Mouse (Mus musculus): ENCODE measurements around the gene Dnajc30. TPM values are rescaled to one million over a fixed set of nuclear protein-coding genes. Genes with fewer than 3 reads are reported as not detected.

Dnajc30 gene
- total and polyA plus RNA-seq, 2 experiments from 2014 or later = 14.6 to 52.3 TPM

DNA sequence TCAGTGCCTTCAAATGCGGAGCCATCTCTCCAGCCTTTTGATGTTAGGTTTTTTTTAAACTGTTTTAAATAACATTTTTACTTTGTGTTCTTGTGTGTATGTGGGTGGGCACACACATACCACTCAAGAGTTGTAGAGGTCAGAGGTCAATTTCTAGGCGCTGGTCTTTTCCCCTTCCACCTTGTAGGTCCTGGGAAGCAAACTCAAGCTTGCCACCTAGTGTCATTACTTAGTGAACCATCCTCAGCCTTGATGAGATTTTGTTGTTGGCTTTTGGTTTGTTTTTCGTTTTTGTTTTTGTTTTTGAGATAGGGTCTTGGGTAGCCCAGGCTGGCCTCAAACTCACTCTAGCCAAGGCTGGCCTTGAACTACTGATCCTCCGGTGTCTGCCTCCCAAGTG lies 11.7 kb downstream of the Dnajc30 start:
- DNase-seq (no peak), ATAC-seq (no peak)
- Histone ChIP-seq H3K9ac (no peak overlapping the region), H3K4me1 (ENCODE audit: insufficient read depth) (peaks cover 5% of the 10 kb centered on the region; the same call in 1 of the 2 replicates), H3K9me3 (ENCODE audit: low read length) (no peaks in the 10 kb centered on the region), H3K27me3 (ENCODE audit: insufficient read depth, low read length) (no peaks in the 10 kb centered on the region), H3K27ac (ENCODE audit: low read depth, low read length) (no peak overlapping the region), H3K4me3 (ENCODE audit: low read depth, low read length) (no peak overlapping the region), H3K36me3 (ENCODE audit: insufficient read depth) (peaks cover 39% of the 10 kb centered on the region), H3K4me2 (ENCODE audit: low read depth) (no peak overlapping the region)
- TF ChIP-seq CTCF (IDR thresholded peaks at IDR 0.05; ENCODE audit: low read depth) = peak; percentile 44
- 69% methylated on average over 4 of the region's 4 CpGs for WGBS

- DNase-seq = no peak
- Histone ChIP-seq H3K4me3 (ENCODE audit: low read depth, low read length) (peak overlapping the region; percentile 97), H3K27ac (ENCODE audit: low read depth, low read length) (no peak overlapping the region), H3K4me1 (ENCODE audit: insufficient read depth) (peaks cover 5% of the 10 kb centered on the region; the same call in 1 of the 2 replicates), H3K27me3 (ENCODE audit: insufficient read depth, low read length) (no peaks in the 10 kb centered on the region), H3K36me3 (ENCODE audit: insufficient read depth) (peaks cover 35% of the 10 kb centered on the region), H3K9ac (no peak overlapping the region), H3K4me2 (ENCODE audit: low read depth) (peak overlapping the region; percentile 66), H3K9me3 (ENCODE audit: low read length) (no peaks in the 10 kb centered on the region)
- no peak for ATAC-seq
- 88% methylated on average over 14 of the region's 14 CpGs for WGBS
- no peak for TF ChIP-seq CTCF (IDR thresholded peaks at IDR 0.05; ENCODE audit: low read depth)
These were observed 12.4 kb downstream of the Dnajc30 start for GRCm38 (mm10) chr5:135076368-135076767.

DNA sequence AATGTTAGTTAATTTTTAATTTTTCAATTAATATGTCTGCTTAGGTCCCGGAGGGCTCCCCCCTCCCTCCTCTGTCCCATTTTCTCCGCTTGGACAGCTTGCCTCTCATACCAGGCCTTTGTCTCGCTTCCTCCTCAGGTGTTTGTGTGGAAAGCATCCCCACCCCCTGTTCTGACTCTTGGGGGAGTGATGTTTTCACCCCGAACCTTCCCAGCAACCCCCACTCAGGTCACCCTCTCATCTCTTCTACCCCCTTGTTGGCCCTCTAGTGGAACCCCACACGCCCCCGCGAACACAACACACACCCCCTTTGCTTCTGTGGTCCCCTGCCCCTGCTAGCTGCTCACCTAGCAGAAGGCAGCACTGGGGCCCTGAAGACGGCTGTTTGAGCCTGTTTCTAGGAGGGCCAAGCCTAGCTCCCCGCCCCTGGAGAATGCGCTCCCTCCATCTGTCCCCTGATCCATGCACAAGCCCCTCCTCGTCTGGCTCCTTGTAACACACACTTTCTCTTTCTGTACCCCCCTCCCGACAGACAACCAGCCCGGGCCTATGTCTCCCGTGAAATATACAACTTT lies 13.0 kb downstream of the Dnajc30 start:
- Histone ChIP-seq H3K4me3 (ENCODE audit: low read depth, low read length) (peak overlapping the region; percentile 97), H3K27me3 (ENCODE audit: insufficient read depth, low read length) (no peaks in the 10 kb centered on the region), H3K4me1 (ENCODE audit: insufficient read depth) (peaks cover 5% of the 10 kb centered on the region; the same call in 1 of the 2 replicates), H3K4me2 (ENCODE audit: low read depth) (peak overlapping the region; percentile 66), H3K9ac (peak overlapping the region; percentile 98), H3K9me3 (ENCODE audit: low read length) (no peaks in the 10 kb centered on the region), H3K36me3 (ENCODE audit: insufficient read depth) (peaks cover 31% of the 10 kb centered on the region), H3K27ac (ENCODE audit: low read depth, low read length) (peak overlapping the region; percentile 93)
- DNase-seq (peak; percentile 75), ATAC-seq (peak; percentile 72)
- TF ChIP-seq CTCF (IDR thresholded peaks at IDR 0.05; ENCODE audit: low read depth) = no peak
- WGBS = 9% methylated on average over 14 of the region's 14 CpGs

- H3K27me3 ChIP-seq (ENCODE audit: insufficient read depth, low read length) = no peaks in the 10 kb centered on the region
- H3K27ac ChIP-seq (ENCODE audit: low read depth, low read length) = peak within 1 kb of the TSS; percentile 93
- ATAC-seq (peak; percentile 89), DNase-seq (peak; percentile 95)
- WGBS = 1% methylated on average over 64 of the region's 83 CpGs
- H3K9me3 ChIP-seq (ENCODE audit: low read length) = no peaks in the 10 kb centered on the region
- H3K4me1 ChIP-seq (ENCODE audit: insufficient read depth) = peaks cover 5% of the 10 kb centered on the region; the same call in 1 of the 2 replicates
- H3K4me3 ChIP-seq (ENCODE audit: low read depth, low read length) = peak within 1 kb of the TSS; percentile 97
- peaks cover 23% of the 10 kb centered on the region for H3K36me3 ChIP-seq (ENCODE audit: insufficient read depth)
- peak within 1 kb of the TSS; percentile 66 for H3K4me2 ChIP-seq (ENCODE audit: low read depth)
- peak; percentile 85 for TF ChIP-seq CTCF (IDR thresholded peaks at IDR 0.05; ENCODE audit: low read depth)
- H3K9ac ChIP-seq = peak within 1 kb of the TSS; percentile 98
These were observed 13.8 kb downstream of the Dnajc30 start, which contains the start of gene Vps37d for GRCm38 (mm10) chr5:135077564-135078481. Gene Vps37d, minus strand, starts transcription at chr5:135078266.

DNA sequence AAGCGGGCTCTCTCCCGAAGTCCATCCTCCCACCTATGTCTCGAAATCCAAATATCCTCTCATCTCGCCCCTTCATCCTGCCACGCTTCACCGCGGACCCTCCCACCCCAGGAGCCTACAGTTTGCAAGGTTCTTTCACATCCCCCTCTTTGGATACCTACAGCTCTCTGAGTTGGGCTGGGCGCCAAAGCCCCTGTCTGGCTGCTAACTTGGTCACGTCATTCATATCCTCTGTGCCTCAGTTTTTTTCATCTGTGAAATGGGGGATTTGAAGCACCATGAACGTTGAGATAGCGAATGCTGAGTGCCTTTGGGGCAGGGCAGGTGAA lies 14.4 kb downstream of the Dnajc30 start:
- WGBS = 1% methylated on average over 11 of the region's 11 CpGs
- DNase-seq (no peak), ATAC-seq (no peak; the same call in none of the 2 replicates)
- Histone ChIP-seq H3K9me3 (ENCODE audit: low read length) (no peaks in the 10 kb centered on the region), H3K36me3 (ENCODE audit: insufficient read depth) (peaks cover 18% of the 10 kb centered on the region), H3K4me2 (ENCODE audit: low read depth) (peak overlapping the region; percentile 66), H3K4me1 (ENCODE audit: insufficient read depth) (peaks cover 5% of the 10 kb centered on the region; the same call in 1 of the 2 replicates), H3K27ac (ENCODE audit: low read depth, low read length) (peak overlapping the region; percentile 93; the same call in 1 of the 2 replicates), H3K4me3 (ENCODE audit: low read depth, low read length) (peak overlapping the region; percentile 97), H3K9ac (peak overlapping the region; percentile 98), H3K27me3 (ENCODE audit: insufficient read depth, low read length) (no peaks in the 10 kb centered on the region)
- TF ChIP-seq CTCF (IDR thresholded peaks at IDR 0.05; ENCODE audit: low read depth) = no peak

DNA sequence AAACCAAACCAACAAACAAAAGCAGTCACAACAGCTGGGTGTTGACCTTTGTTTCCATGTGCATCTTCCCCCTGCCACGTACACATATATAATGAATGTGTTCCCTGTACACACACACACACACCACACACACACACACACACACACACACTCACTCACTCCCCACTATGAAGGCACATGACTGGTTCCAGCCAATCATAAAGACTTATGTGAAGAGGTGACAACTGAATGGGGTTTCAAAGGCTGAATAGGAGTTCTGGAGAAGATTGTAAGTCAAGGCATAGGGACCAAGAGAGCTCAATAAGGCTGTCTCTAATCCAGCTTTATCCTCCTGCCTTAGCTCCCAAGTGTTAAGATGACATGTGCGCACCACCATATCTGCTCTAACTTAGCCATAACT lies 15.6 kb downstream of the Dnajc30 start:
- Histone ChIP-seq H3K4me1 (ENCODE audit: insufficient read depth) (peaks cover 5% of the 10 kb centered on the region; the same call in 1 of the 2 replicates), H3K36me3 (ENCODE audit: insufficient read depth) (peaks cover 9% of the 10 kb centered on the region), H3K4me3 (ENCODE audit: low read depth, low read length) (no peak overlapping the region), H3K27ac (ENCODE audit: low read depth, low read length) (no peak overlapping the region), H3K27me3 (ENCODE audit: insufficient read depth, low read length) (no peaks in the 10 kb centered on the region), H3K4me2 (ENCODE audit: low read depth) (no peak overlapping the region), H3K9me3 (ENCODE audit: low read length) (no peaks in the 10 kb centered on the region), H3K9ac (no peak overlapping the region)
- TF ChIP-seq CTCF (IDR thresholded peaks at IDR 0.05; ENCODE audit: low read depth) = no peak
- WGBS = 98% methylated on average over 2 of the region's 2 CpGs
- DNase-seq = no peak
- ATAC-seq = no peak

DNA sequence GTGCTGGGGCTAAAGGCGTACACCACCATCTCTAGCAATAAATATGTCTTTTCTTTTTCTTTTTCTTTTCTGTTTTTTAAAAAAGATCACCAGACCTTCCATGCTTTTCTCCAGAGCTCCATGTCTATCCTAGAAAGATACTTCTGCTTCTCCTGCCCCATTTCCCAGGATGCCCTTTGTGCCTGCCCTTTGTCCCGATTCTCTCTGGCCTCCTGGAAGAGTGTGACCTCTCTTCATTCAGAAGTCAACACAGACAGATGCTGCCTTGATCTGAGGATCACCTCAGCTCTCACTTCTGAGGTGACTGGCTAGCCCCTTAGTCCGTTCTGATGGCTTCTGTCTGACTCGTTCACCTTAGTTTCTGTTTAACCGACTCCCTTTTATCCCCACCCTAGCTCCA lies 16.5 kb downstream of the Dnajc30 start:
- H3K27me3 ChIP-seq (ENCODE audit: insufficient read depth, low read length) = no peaks in the 10 kb centered on the region
- 88% methylated on average over 5 of the region's 5 CpGs for WGBS
- DNase-seq (no peak), ATAC-seq (no peak)
- H3K4me3 ChIP-seq (ENCODE audit: low read depth, low read length) = no peak overlapping the region
- H3K4me2 ChIP-seq (ENCODE audit: low read depth) = no peak overlapping the region
- H3K4me1 ChIP-seq (ENCODE audit: insufficient read depth) = peaks cover 5% of the 10 kb centered on the region; the same call in 1 of the 2 replicates
- H3K27ac ChIP-seq (ENCODE audit: low read depth, low read length) = no peak overlapping the region
- TF ChIP-seq CTCF (IDR thresholded peaks at IDR 0.05; ENCODE audit: low read depth) = no peak
- H3K9me3 ChIP-seq (ENCODE audit: low read length) = no peaks in the 10 kb centered on the region
- no peak overlapping the region for H3K9ac ChIP-seq
- H3K36me3 ChIP-seq (ENCODE audit: insufficient read depth) = no peaks in the 10 kb centered on the region
